Mouse (Mus musculus): ENCODE measurements around the gene Clasrp. TPM values are rescaled to one million over a fixed set of nuclear protein-coding genes. Genes with fewer than 3 reads are reported as not detected.

Clasrp gene
- 43.4 to 59.5 TPM (median 53.5 TPM) in 3 replicates for total RNA-seq (2017)

GRCm38 (mm10) chr7:19603849-19604605, at the start of gene Clasrp:
Gene Clasrp (minus strand): TSS chr7:19604486.
- peak; percentile 99 for ATAC-seq (replicated peaks; ENCODE audit: insufficient number of reproducible peaks, low FRiP score, low TSS enrichment, poor library complexity, severe bottlenecking)

DNA sequence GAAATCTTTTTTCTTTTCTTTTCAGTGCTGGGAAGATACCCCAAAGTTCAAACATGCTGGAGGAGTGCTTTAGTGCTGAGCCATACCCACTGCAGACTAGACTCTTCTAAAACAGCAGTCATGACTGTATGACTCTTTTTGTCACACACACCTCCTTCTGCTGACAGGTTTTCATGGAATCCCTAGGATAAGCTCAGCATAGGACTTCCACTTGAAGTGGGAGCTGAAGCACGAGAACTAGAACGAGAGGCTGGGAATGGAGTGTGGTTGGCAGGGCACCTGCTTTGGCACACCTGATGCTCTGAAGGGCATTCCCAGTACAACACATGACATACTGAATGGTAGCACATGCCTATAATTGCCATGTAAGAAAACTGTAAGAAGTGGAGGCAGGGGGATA, 48.3 kb upstream of the Clasrp start:
- no peak for ATAC-seq (replicated peaks; ENCODE audit: insufficient number of reproducible peaks, low FRiP score, low TSS enrichment, poor library complexity, severe bottlenecking)

DNA sequence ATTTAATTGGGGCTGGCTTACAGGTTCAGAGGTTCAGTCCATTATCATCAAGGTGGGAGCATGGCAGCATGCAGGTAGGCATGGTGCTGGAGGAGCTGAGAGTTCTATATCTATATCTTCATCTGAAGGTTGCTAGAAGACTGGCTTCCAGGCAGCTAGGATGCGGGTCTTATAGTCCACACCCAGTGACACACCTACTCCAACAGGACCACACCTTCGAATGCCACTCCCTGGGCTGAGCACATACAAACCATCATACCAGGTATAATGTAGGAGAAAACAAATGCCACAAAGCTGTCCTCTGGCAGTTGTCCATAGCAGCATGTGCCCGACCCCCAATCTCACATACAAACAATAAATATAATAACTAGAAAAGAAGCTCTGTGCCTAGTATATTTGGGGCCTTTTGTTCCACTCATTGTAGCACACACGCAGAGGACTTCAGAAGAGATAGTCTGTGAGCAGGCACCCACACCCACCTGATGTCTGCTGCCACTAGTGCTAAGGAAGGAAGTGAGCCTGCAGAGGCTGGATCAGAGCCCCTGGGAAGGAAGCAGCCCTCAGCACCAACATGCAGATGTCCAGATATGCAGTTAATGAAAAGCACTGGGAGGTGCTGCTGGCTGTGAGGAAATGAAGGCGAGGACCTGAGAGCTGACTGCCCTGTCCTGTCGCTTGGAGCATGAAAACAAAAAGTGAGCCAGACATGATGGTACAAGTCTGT, 46.9 kb upstream of the Clasrp start:
- no peak for ATAC-seq (replicated peaks; ENCODE audit: insufficient number of reproducible peaks, low FRiP score, low TSS enrichment, poor library complexity, severe bottlenecking)

DNA sequence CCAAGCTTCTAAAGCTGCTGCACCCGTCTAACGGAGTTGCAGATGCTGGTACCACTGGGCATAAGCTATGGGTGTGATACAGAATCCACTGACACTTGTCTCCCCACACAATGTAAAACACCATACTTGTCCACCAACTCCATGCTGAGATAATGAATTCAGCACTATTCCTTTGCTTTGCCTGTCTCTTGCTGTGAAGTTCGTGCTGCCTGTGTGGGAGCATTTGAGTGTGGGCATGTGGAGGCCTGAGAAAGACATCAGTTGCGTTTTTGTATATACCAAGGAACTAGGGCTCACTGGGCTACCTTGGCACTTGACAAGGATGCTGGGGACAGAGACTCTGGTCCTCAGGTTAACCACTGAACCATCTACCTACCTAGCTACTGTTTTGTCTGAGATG, 36.9 kb upstream of the Clasrp start:
- ATAC-seq (replicated peaks; ENCODE audit: insufficient number of reproducible peaks, low FRiP score, low TSS enrichment, poor library complexity, severe bottlenecking), result no peak

DNA sequence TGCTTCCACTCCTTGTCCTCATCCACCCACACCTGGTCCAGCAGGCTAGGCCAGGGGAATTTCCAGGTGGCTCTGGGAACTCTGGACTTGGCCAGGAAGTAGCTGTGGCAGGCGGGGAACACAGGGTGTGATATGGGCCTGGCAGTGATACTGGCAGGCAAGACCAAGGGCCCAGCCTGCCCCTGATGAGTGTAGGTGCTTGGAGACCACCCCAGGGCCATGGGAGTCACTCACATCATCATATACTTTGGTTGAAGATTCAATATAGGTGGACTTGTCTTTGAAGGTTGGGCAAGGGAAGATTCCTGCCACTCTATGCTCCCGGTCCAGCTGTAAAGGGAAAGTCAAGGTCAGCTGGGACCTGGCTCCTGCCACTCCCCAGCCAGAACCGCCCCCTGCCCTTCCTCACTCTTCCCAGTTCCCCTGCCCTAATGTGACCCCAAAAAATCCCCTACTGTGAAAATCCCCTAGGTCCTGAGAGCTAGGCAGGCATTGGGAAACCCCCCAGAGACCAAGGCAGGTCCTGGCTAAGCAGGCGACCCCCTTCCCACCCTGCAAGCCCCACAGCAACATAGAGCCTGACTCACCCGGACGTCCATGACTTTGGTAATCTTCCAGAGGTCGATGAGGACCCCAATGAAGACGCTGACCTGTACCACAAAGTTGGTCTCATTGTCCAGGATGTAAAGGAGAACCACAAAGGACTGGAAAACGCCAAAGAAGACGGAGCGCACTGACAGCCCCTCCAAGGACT, 31.0 kb upstream of the Clasrp start:
- no peak for ATAC-seq (replicated peaks; ENCODE audit: insufficient number of reproducible peaks, low FRiP score, low TSS enrichment, poor library complexity, severe bottlenecking)

GRCm38 (mm10) chr7:19634591-19634990, 30.3 kb upstream of the Clasrp start:
- no peak for ATAC-seq (replicated peaks; ENCODE audit: insufficient number of reproducible peaks, low FRiP score, low TSS enrichment, poor library complexity, severe bottlenecking)

GRCm38 (mm10) chr7:19633855-19634254, 29.6 kb upstream of the Clasrp start:
- ATAC-seq (replicated peaks; ENCODE audit: insufficient number of reproducible peaks, low FRiP score, low TSS enrichment, poor library complexity, severe bottlenecking), result no peak

GRCm38 (mm10) chr7:19633197-19633596, 28.9 kb upstream of the Clasrp start:
- no peak for ATAC-seq (replicated peaks; ENCODE audit: insufficient number of reproducible peaks, low FRiP score, low TSS enrichment, poor library complexity, severe bottlenecking)

DNA sequence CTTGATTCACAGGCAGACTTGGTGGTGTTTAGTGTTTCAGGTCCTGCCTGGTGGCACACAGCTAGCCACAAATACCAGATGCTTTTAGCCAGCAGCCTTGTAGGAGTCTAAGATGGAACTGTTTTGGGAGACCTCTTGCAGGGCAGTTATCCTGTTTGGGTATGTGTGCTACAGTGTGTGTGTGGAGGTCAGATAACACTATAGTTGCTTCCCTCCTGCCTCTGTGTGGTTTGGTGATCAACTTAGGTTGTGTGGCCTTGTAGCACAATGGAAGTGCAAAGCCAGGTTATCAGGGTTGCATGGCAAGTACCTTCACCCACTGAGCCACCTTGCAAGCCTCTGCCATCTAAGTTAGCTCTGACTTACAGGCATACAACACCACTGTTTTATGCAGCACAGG, 28.4 kb upstream of the Clasrp start:
- no peak for ATAC-seq (replicated peaks; ENCODE audit: insufficient number of reproducible peaks, low FRiP score, low TSS enrichment, poor library complexity, severe bottlenecking)

DNA sequence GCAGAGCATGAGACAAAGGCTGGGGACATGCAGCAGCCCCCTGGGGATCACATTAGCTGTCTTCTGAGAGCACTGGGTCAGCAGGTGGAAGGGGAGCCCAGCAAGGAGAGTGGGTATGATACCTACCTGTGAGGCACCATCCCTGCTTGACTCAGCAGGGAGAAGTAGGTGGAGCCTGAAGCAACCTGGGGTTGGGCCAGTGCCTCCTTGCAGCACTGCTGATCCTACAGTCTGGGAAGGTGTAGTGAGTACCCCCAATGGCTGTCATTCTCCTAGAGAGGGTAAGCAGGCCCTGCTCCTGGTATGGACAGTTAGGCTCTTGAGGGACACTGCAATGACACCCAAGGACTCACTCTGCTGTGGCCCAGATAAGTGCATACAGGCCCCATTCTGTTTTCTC, 28.0 kb upstream of the Clasrp start:
- no peak for ATAC-seq (replicated peaks; ENCODE audit: insufficient number of reproducible peaks, low FRiP score, low TSS enrichment, poor library complexity, severe bottlenecking)

DNA sequence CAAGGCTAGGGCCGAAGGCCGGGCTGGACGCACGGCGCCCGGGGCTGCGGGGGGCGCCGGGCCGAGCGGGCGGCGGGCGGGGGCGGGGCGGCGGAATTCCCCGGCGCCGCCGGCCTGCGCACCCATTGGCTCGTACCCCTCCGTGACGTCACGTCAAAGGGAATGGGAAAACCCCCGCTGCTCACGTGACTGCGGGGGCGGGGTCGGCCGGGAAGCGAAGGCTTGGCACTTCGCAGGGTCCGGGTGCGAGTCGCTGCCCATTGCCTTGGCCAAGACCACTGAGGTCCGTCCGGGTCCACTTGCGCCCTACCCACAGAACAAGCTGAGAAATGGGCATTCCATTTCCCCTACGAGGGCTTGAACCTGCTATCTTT, 25.1 kb upstream of the Clasrp start, which contains the start of gene Relb:
Gene Relb (minus strand): TSS at position 78 of the 374 bp plus-strand sequence.
- ATAC-seq (replicated peaks; ENCODE audit: insufficient number of reproducible peaks, low FRiP score, low TSS enrichment, poor library complexity, severe bottlenecking), result peak; percentile 13; the same call in 1 of the 2 replicates

GRCm38 (mm10) chr7:19628536-19629360, 24.5 kb upstream of the Clasrp start:
- peak; percentile 86 for ATAC-seq (replicated peaks; ENCODE audit: insufficient number of reproducible peaks, low FRiP score, low TSS enrichment, poor library complexity, severe bottlenecking)

DNA sequence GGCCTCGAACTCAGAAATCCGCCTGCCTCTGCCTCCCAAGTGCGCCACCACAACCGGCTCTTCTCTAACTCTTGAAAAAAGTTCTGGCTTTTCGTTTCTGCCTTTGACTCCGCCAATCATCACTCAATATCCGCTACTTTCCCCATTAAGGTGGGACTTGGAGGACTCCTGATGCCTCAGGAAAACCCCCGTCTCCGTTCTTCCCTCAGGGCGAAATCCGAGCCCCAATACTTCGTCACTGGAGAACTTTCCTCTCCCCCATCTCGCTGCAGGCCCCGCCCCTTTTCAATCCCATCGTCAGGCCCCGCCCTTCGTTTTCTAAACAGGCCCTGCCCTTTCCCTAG, 23.9 kb upstream of the Clasrp start:
- no peak for ATAC-seq (replicated peaks; ENCODE audit: insufficient number of reproducible peaks, low FRiP score, low TSS enrichment, poor library complexity, severe bottlenecking)

DNA sequence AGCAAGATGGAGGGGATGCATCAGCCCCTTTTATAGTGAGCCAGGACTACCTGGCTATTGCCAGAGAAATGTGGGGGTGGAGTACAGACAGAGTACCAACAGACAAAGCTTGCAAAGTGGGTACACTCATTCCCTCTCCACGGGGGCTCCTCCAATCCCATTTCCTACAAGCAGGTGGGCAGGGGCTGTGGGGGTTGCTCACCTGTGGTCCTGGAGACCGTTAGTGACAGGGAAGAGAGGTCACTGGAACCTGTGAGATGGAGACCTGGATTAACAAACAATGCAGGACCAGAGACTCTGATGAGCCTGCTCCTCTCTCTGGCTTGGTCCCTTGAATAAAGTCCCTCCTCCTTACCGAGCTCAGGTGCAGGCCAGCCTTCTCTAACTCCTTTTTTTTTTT, 23.4 kb upstream of the Clasrp start:
- ATAC-seq (replicated peaks; ENCODE audit: insufficient number of reproducible peaks, low FRiP score, low TSS enrichment, poor library complexity, severe bottlenecking), result no peak

- ATAC-seq (replicated peaks; ENCODE audit: insufficient number of reproducible peaks, low FRiP score, low TSS enrichment, poor library complexity, severe bottlenecking), result no peak
Observed at GRCm38 (mm10) chr7:19623433-19623832, 19.1 kb upstream of the Clasrp start.

- no peak for ATAC-seq (replicated peaks; ENCODE audit: insufficient number of reproducible peaks, low FRiP score, low TSS enrichment, poor library complexity, severe bottlenecking)
Observed at GRCm38 (mm10) chr7:19622241-19622640, 18.0 kb upstream of the Clasrp start.

- no peak for ATAC-seq (replicated peaks; ENCODE audit: insufficient number of reproducible peaks, low FRiP score, low TSS enrichment, poor library complexity, severe bottlenecking)
Observed at GRCm38 (mm10) chr7:19620811-19621210, 16.5 kb upstream of the Clasrp start.

DNA sequence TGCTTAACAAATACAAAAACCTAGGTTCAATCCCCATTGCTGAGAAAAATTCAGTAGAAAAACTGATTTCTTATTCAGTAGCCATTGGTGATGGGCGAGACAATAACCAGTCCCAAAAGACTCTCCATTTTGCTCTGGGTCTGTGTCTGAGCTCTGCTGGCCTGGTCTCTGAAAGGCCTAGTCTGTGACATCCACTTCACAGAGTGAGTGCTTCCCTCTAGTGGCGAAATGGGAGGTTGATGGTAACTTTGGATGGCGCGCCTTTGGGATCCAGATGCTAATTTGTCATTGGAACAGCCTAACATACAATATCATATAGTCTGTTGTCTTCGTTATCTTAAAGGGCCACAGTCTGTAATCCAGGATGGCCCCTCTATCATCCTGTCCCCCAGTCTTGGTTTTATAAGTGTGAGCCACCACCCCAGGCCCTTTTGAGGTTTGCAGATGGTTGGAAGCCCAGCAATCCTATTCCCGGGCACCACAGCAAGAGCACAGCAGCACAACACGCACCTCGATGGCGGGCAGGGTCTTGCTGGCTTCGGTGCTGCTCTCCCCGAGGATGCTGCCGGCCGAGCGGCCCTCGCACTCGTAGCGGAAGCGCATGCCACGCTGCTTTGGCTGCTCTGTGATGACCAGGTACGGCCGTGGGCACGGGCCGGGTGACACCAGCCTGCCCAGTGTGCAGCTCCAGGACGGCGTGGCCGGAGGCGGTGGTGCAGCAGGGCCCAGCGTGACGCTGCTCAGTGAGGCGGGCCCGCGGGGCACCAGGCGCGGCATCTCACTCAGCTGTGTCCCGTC, 14.9 kb upstream of the Clasrp start:
- peak; percentile 83 for ATAC-seq (replicated peaks; ENCODE audit: insufficient number of reproducible peaks, low FRiP score, low TSS enrichment, poor library complexity, severe bottlenecking)

Measured in monocyte, adult 5-6 weeks (primary cell).